Mouse (Mus musculus) lung, adult 2 months (tissue): ENCODE measurements around the gene Gga1. TPM values are rescaled to one million over a fixed set of nuclear protein-coding genes. Genes with fewer than 3 reads are reported as not detected.

Source experiments
- DNase-seq: peaks from one replicate; pipeline ENCODE4 v3.0.0; 2022
- H3K4me1 ChIP-seq: fragments of 200-500 bp; 2 replicates; pipeline ENCODE4 v1.6.1; 2011; ENCODE audit warnings: low read length; ENCODE audit not compliant: control insufficient read depth, insufficient read depth
- H3K4me3 ChIP-seq: fragments of 200-500 bp; replicated peaks from 2 replicates; pipeline ENCODE3; 2011; ENCODE audit warnings: low read depth, mild to moderate bottlenecking, control low read depth, low read length; ENCODE audit errors: extremely low read depth
- CTCF ChIP-seq: fragments of 200-500 bp; IDR thresholded peaks from 2 replicates; pipeline ENCODE4 v1.5.1; 2011; ENCODE audit warnings: mild to moderate bottlenecking, low read length, control low read depth; ENCODE audit not compliant: insufficient read depth
- POLR2A ChIP-seq: fragments of 200-500 bp; IDR thresholded peaks from 2 replicates; pipeline ENCODE4 v1.6.1; 2011; ENCODE audit warnings: low read depth, mild to moderate bottlenecking, control low read depth, low read length, borderline replicate concordance; ENCODE audit errors: extremely low read depth
- WGBS: fragments of 180-500 bp; shearing (Covaris S2); methylation state at CpG from one replicate; pipeline ENCODE4 v1.1.7; 2018; 5-methylcytosine and 5-hydroxymethylcytosine counted together
- polyA plus RNA-seq: library from polyadenylated mRNA; depleted of rRNA; stranded (reverse); fragments of >200 nt; gene quantifications from 2 replicates; pipeline ENCODE4 v1.2.3, GENCODE M21; 2012

The Gga1 gene
- polyA plus RNA-seq, 1 experiment: 113 TPM

- Histone ChIP-seq H3K4me1 (peaks cover 5% of the 10 kb centered on the region), H3K4me3 (no peak overlapping the region)
- no peak for TF ChIP-seq POLR2A
- no peak for TF ChIP-seq CTCF
- WGBS: 67% methylated on average over 8 of the region's 8 CpGs
- DNase-seq: no peak
Observed at GRCm38 (mm10) chr15:78901422-78901789, 24.4 kb downstream of the Gga1 start.

GRCm38 (mm10) chr15:78903243-78903642 lies 26.3 kb downstream of the Gga1 start:
- Histone ChIP-seq H3K4me1 (peaks cover 3% of the 10 kb centered on the region), H3K4me3 (no peak overlapping the region)
- TF ChIP-seq CTCF (peak; percentile 86), POLR2A (no peak)
- peak; percentile 79 for DNase-seq
- 4% methylated on average over 2 of the region's 2 CpGs for WGBS

- 81% methylated on average over 7 of the region's 7 CpGs for WGBS
- no peak for DNase-seq
- H3K4me3 ChIP-seq: no peak overlapping the region
- peaks cover 2% of the 10 kb centered on the region for H3K4me1 ChIP-seq
- TF ChIP-seq CTCF: no peak
- no peak for TF ChIP-seq POLR2A
Observed at GRCm38 (mm10) chr15:78908399-78908798, 31.4 kb downstream of the Gga1 start.

- Histone ChIP-seq H3K4me1 (no peaks in the 10 kb centered on the region), H3K4me3 (no peak overlapping the region)
- DNase-seq: no peak
- TF ChIP-seq POLR2A (no peak), CTCF (no peak)
- 67% methylated on average over 8 of the region's 8 CpGs for WGBS
Observed at GRCm38 (mm10) chr15:78908982-78909381, 32.0 kb downstream of the Gga1 start.

- H3K4me3 ChIP-seq: no peak overlapping the region
- DNase-seq: no peak
- no peaks in the 10 kb centered on the region; the same call in 1 of the 2 replicates for H3K4me1 ChIP-seq
- WGBS: 38% methylated on average over 9 of the region's 9 CpGs
- TF ChIP-seq POLR2A (no peak), CTCF (peak; percentile 32; the same call in 1 of the 2 replicates)
Observed at GRCm38 (mm10) chr15:78912040-78912439, 35.0 kb downstream of the Gga1 start.

- DNase-seq: peak; percentile 74
- under 1% methylated on average over 51 of the region's 51 CpGs for WGBS
Observed at GRCm38 (mm10) chr15:78913632-78914090, 36.7 kb downstream of the Gga1 start, which contains the start of gene Pdxp. Pdxp (plus strand) TSS chr15:78913919.

GRCm38 (mm10) chr15:78914091-78914822 lies 37.3 kb downstream of the Gga1 start:
- Histone ChIP-seq H3K4me1 (no peaks in the 10 kb centered on the region; the same call in 1 of the 2 replicates), H3K4me3 (peak overlapping the region; percentile 36)
- peak; percentile 18 for DNase-seq
- TF ChIP-seq POLR2A: no peak
- no peak for TF ChIP-seq CTCF
- WGBS: 2% methylated on average over 83 of the region's 87 CpGs

More at GRCm38 (mm10) chr15:78913632-78914090, 36.7 kb downstream of the Gga1 start, which contains the start of gene Pdxp:
- TF ChIP-seq CTCF (no peak), POLR2A (peak; percentile 23; the same call in 1 of the 2 replicates)
- no peaks in the 10 kb centered on the region; the same call in 1 of the 2 replicates for H3K4me1 ChIP-seq
- peak within 1 kb of the TSS; percentile 36 for H3K4me3 ChIP-seq

- DNase-seq: no peak
- Histone ChIP-seq H3K4me1 (no peaks in the 10 kb centered on the region; the same call in 1 of the 2 replicates), H3K4me3 (no peak overlapping the region)
- 55% methylated on average over 8 of the region's 8 CpGs for WGBS
- TF ChIP-seq POLR2A: no peak
Observed at GRCm38 (mm10) chr15:78914823-78915659, 38.1 kb downstream of the Gga1 start.

- TF ChIP-seq POLR2A (no peak), CTCF (peak; percentile 99)
- Histone ChIP-seq H3K4me1 (no peaks in the 10 kb centered on the region; the same call in 1 of the 2 replicates), H3K4me3 (no peak overlapping the region)
- DNase-seq: peak; percentile 51
- WGBS: 5% methylated on average over 8 of the region's 8 CpGs
Observed at GRCm38 (mm10) chr15:78915660-78916017, 38.6 kb downstream of the Gga1 start.
